Mouse (Mus musculus) stomach, postnatal 0 days (tissue): ENCODE data around the gene Slc24a3.

ENCODE experiments used
- CTCF ChIP-seq: IDR thresholded peaks from 2 replicates; pipeline ENCODE4 v1.5.1; 2016; ENCODE audit warnings: antibody characterized with exemption, low read depth, mild to moderate bottlenecking, moderate library complexity
- EP300 ChIP-seq: optimal IDR thresholded peaks from 2 replicates; pipeline ENCODE3; 2016; ENCODE audit warnings: antibody characterized with exemption

GRCm38 (mm10) chr2:145680762-145681161, 513.2 kb downstream of the Slc24a3 start:
- peak; percentile 50 for TF ChIP-seq CTCF
- TF ChIP-seq EP300: no peak
